Mouse (Mus musculus) liver, embryonic 13.5 days (tissue): Measurements from ENCODE around the gene Mthfd1. TPM values are rescaled to one million over a fixed set of nuclear protein-coding genes. Genes with fewer than 3 reads are reported as not detected.

Source experiments
- ATAC-seq: fragments of 200-750 bp; cut with Nextera tagmentation; 2 replicates; pipeline ENCODE4 v1.8.0; 2017; ENCODE audit warnings: low read depth, mild to moderate bottlenecking, moderate number of reproducible peaks, moderate library complexity
- DNase-seq: peaks from one replicate; pipeline ENCODE4 v3.0.0; 2022
- H3K27ac ChIP-seq: fragments of 300-500 bp; sonication (generic); 2 replicates; pipeline ENCODE4 v1.5.1; 2015; ENCODE audit warnings: moderate library complexity, mild to moderate bottlenecking, inconsistent platforms
- H3K27me3 ChIP-seq: fragments of 300-500 bp; sonication (generic); 2 replicates; pipeline ENCODE4 v1.6.1; 2015; ENCODE audit warnings: mild to moderate bottlenecking, inconsistent platforms
- H3K36me3 ChIP-seq: fragments of 300-500 bp; sonication (generic); 2 replicates; pipeline ENCODE4 v1.6.1; 2015; ENCODE audit warnings: mild to moderate bottlenecking, inconsistent platforms
- H3K4me1 ChIP-seq: fragments of 300-500 bp; sonication (generic); replicated peaks from 2 replicates; pipeline ENCODE4 v1.6.1; 2015; ENCODE audit warnings: inconsistent platforms
- H3K4me2 ChIP-seq: fragments of 300-500 bp; sonication (generic); 2 replicates; pipeline ENCODE4 v1.6.1; 2015; ENCODE audit warnings: inconsistent platforms, mild to moderate bottlenecking, moderate library complexity
- H3K4me3 ChIP-seq: fragments of 300-500 bp; sonication (generic); replicated peaks from 2 replicates; pipeline ENCODE4 v1.5.1; 2015; ENCODE audit warnings: mild to moderate bottlenecking, inconsistent platforms
- H3K9ac ChIP-seq: fragments of 300-500 bp; sonication (generic); 2 replicates; pipeline ENCODE4 v1.6.1; 2015; ENCODE audit warnings: mild to moderate bottlenecking, inconsistent platforms
- H3K9me3 ChIP-seq: fragments of 300-500 bp; sonication (generic); replicated peaks from 2 replicates; pipeline ENCODE4 v1.6.1; 2016; ENCODE audit warnings: inconsistent platforms
- WGBS: fragments of 180-500 bp; shearing (Covaris S2); methylation state at CpG from one replicate; pipeline ENCODE4 v1.1.7; 2015; ENCODE audit not compliant: insufficient replicate concordance; 5-methylcytosine and 5-hydroxymethylcytosine counted together
- polyA plus RNA-seq: library from polyadenylated mRNA; unstranded; fragments of >200 nt; fragmentation: Nextera tagmentation; extraction: Ambion mirVana; gene quantifications from 2 replicates; pipeline ENCODE4 v1.2.1, GENCODE M21; 2015

Mthfd1 gene
- polyA plus RNA-seq, 1 experiment from 2014 or later, result 111 TPM

- Histone ChIP-seq H3K27ac (no peak overlapping the region), H3K4me1 (peaks cover 16% of the 10 kb centered on the region), H3K4me3 (no peak overlapping the region), H3K9ac (no peak overlapping the region), H3K27me3 (peaks cover 18% of the 10 kb centered on the region), H3K9me3 (no peaks in the 10 kb centered on the region), H3K36me3 (peaks cover 8% of the 10 kb centered on the region), H3K4me2 (no peak overlapping the region)
- 87% methylated on average over 23 of the region's 23 CpGs for WGBS
- DNase-seq, result no peak
- ATAC-seq, result no peak
Measured at GRCm38 (mm10) chr12:76326437-76327220, 71.5 kb downstream of the Mthfd1 start.

DNA sequence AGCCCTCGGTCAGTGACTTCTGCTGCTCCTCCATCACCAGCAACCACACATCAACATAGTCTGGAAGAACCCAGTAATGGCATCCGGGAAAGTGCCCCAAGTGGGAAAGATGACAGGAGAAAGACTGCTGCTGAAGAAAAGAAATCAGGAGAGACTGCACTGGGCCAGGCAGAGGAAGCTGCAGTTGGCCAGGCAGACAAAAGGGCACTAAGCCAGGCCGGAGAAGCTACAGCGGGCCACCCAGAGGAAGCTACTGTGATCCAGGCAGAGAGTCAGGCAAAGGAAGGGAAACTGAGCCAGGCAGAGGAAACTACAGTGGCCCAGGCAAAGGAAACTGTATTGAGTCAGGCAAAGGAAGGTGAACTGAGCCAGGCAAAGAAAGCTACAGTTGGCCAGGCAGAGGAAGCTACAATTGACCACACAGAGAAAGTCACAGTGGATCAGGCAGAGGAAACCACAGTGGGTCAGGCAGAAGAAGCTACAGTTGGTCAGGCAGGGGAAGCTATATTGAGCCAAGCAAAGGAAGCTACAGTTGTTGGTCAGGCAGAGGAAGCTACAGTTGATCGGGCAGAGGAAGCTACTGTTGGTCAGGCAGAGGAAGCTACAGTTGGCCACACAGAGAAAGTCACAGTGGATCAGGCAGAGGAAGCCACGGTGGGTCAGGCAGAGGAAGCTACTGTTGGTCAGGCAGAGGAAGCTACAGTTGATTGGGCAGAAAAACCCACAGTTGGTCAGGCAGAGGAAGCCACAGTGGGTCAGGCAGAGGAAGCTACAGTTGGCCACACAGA is 73.7 kb downstream of the Mthfd1 start:
- peaks cover 18% of the 10 kb centered on the region for H3K27me3 ChIP-seq
- H3K4me1 ChIP-seq, result peaks cover 15% of the 10 kb centered on the region
- no peak overlapping the region for H3K4me2 ChIP-seq
- no peak for DNase-seq
- H3K36me3 ChIP-seq, result peaks cover 6% of the 10 kb centered on the region
- WGBS, result 63% methylated on average over 6 of the region's 6 CpGs
- no peak for ATAC-seq
- no peak overlapping the region for H3K9ac ChIP-seq
- H3K9me3 ChIP-seq, result no peaks in the 10 kb centered on the region
- no peak overlapping the region for H3K4me3 ChIP-seq
- H3K27ac ChIP-seq, result peak overlapping the region; percentile 58

GRCm38 (mm10) chr12:76333688-76334087 is 78.6 kb downstream of the Mthfd1 start:
- WGBS, result 53% methylated on average over 5 of the region's 5 CpGs
- DNase-seq, result no peak
- H3K4me1 ChIP-seq, result no peaks in the 10 kb centered on the region
- H3K9ac ChIP-seq, result no peak overlapping the region
- ATAC-seq, result no peak
- no peak overlapping the region for H3K4me3 ChIP-seq
- H3K27me3 ChIP-seq, result no peaks in the 10 kb centered on the region
- no peaks in the 10 kb centered on the region for H3K36me3 ChIP-seq
- H3K27ac ChIP-seq, result no peak overlapping the region
- H3K9me3 ChIP-seq, result no peaks in the 10 kb centered on the region
- H3K4me2 ChIP-seq, result no peak overlapping the region

DNA sequence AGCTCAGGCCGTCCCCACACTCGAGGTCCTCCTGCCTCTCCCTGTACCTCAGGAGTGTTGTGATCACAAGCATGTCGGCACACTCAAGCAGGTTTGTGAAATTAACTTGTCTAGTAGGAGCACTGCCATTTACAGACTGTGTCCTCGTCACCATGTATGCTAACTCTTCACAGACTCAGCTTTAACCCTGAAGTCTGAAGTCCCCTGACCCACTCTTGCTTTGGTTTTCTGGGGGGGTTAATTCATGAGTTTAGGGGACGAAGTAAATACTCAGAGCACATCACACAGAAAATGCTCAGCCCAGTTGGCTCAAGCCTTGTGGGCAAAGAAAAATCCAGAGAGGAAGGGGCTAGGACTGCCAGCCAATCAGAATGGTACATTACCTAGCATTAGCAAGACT is 80.5 kb downstream of the Mthfd1 start:
- ATAC-seq (no peak), DNase-seq (no peak)
- H3K4me3 ChIP-seq, result no peak overlapping the region
- no peaks in the 10 kb centered on the region for H3K4me1 ChIP-seq
- no peak overlapping the region for H3K4me2 ChIP-seq
- H3K27ac ChIP-seq, result no peak overlapping the region
- H3K9me3 ChIP-seq, result no peaks in the 10 kb centered on the region
- WGBS, result 73% methylated on average over 5 of the region's 5 CpGs
- H3K36me3 ChIP-seq, result no peaks in the 10 kb centered on the region
- no peaks in the 10 kb centered on the region for H3K27me3 ChIP-seq
- no peak overlapping the region for H3K9ac ChIP-seq

GRCm38 (mm10) chr12:76336111-76336965 is 81.2 kb downstream of the Mthfd1 start:
- Histone ChIP-seq H3K27me3 (no peaks in the 10 kb centered on the region), H3K4me3 (no peak overlapping the region), H3K36me3 (no peaks in the 10 kb centered on the region), H3K27ac (no peak overlapping the region), H3K4me1 (no peaks in the 10 kb centered on the region), H3K4me2 (no peak overlapping the region), H3K9me3 (no peaks in the 10 kb centered on the region), H3K9ac (no peak overlapping the region)
- ATAC-seq (no peak), DNase-seq (no peak)
- 71% methylated on average over 17 of the region's 17 CpGs for WGBS

DNA sequence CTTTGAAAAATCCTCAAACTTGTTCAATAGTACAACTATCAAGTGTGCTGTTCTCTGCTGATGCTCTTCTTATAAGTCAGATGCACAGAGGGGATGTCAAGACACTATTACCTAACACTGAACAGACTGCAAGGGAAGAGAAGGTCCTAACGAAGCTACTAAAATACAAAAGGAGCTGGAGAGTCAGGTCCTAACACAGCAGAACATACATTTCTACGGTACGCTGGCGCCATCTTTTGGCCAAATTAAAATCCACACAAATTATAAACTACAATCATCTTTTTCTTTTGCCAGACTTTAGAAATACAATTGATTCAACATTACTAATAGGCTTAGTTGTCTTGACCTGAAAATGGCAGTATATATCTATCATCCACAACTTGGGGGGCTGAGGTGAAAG is 86.0 kb downstream of the Mthfd1 start:
- no peak overlapping the region for H3K27ac ChIP-seq
- no peak overlapping the region for H3K4me3 ChIP-seq
- H3K4me2 ChIP-seq, result no peak overlapping the region
- no peak overlapping the region for H3K9ac ChIP-seq
- no peak for ATAC-seq
- no peaks in the 10 kb centered on the region for H3K27me3 ChIP-seq
- no peak for DNase-seq
- WGBS, result 6% methylated on average over 4 of the region's 4 CpGs
- no peaks in the 10 kb centered on the region for H3K4me1 ChIP-seq
- H3K9me3 ChIP-seq, result no peaks in the 10 kb centered on the region
- no peaks in the 10 kb centered on the region for H3K36me3 ChIP-seq

GRCm38 (mm10) chr12:76345759-76346455 is 90.8 kb downstream of the Mthfd1 start:
- no peaks in the 10 kb centered on the region for H3K9me3 ChIP-seq
- 63% methylated on average over 6 of the region's 6 CpGs for WGBS
- ATAC-seq (no peak), DNase-seq (no peak)
- H3K4me3 ChIP-seq, result no peak overlapping the region
- H3K4me2 ChIP-seq, result no peak overlapping the region
- peaks cover 28% of the 10 kb centered on the region for H3K36me3 ChIP-seq
- no peaks in the 10 kb centered on the region for H3K27me3 ChIP-seq
- no peaks in the 10 kb centered on the region for H3K4me1 ChIP-seq
- no peak overlapping the region for H3K9ac ChIP-seq
- H3K27ac ChIP-seq, result no peak overlapping the region

- Histone ChIP-seq H3K4me3 (no peak overlapping the region), H3K27ac (no peak overlapping the region), H3K4me1 (no peaks in the 10 kb centered on the region), H3K27me3 (no peaks in the 10 kb centered on the region), H3K36me3 (peaks cover 46% of the 10 kb centered on the region), H3K9me3 (no peaks in the 10 kb centered on the region), H3K9ac (no peak overlapping the region), H3K4me2 (no peak overlapping the region)
- DNase-seq, result no peak
- no peak for ATAC-seq
- WGBS, result 87% methylated on average over 8 of the region's 8 CpGs
Measured at GRCm38 (mm10) chr12:76349680-76350220, 94.7 kb downstream of the Mthfd1 start.

GRCm38 (mm10) chr12:76360868-76361267 is 105.8 kb downstream of the Mthfd1 start:
- Histone ChIP-seq H3K4me2 (no peak overlapping the region), H3K27ac (peak overlapping the region; percentile 37; the same call in 1 of the 2 replicates), H3K4me3 (no peak overlapping the region), H3K9me3 (no peaks in the 10 kb centered on the region), H3K27me3 (no peaks in the 10 kb centered on the region), H3K4me1 (peaks cover 55% of the 10 kb centered on the region), H3K9ac (no peak overlapping the region), H3K36me3 (peaks cover 8% of the 10 kb centered on the region)
- no peak for ATAC-seq
- no peak for DNase-seq
- WGBS, result 67% methylated on average over 1 of the region's 1 CpGs

DNA sequence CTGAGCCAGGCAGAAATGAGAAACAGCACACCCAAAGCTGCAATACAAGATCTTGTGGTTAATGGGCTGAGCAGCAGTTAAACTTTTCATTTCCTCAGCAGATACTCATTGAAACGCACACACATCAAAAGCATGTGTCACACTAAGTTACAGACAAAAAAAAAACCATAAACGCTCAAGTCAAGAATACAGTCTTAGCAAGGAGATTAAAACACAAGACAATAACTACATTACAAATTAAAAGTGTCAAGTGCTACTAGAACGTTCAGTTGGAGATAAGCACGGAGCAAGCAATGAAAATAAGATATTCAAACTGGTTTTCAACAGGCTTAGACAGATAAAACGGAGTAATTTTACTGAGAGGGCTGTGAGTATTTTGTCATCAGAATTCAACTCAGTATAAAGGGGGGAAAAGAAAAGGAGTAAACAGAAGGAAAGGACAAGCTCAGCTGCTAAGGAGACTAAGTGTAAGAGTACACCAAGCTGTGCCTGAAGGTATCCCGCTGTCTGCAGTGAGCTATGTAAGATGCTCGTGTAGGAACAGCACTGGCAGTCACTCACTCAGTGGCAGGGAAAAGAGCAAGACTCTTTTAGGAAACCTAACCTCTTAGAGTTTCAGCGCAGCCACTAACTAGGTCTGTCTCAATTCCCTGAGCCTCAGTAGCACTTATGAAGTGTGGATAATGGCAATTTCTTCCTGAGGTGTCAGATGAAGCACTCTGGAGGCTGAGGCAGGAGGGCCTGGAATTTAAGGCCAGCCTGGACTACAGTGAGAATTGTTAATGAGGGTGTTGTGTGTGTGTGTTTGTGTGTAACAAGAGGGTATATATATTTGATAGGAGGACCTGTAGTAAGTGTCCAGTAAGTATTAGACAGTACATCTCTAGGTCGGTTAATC is 106.6 kb downstream of the Mthfd1 start:
- WGBS, result 17% methylated on average over 9 of the region's 9 CpGs
- Histone ChIP-seq H3K4me2 (peak overlapping the region; percentile 40), H3K27ac (peak overlapping the region; percentile 87), H3K36me3 (peaks cover 8% of the 10 kb centered on the region), H3K9ac (peak overlapping the region; percentile 59), H3K4me1 (peaks cover 63% of the 10 kb centered on the region), H3K9me3 (no peaks in the 10 kb centered on the region), H3K4me3 (no peak overlapping the region), H3K27me3 (no peaks in the 10 kb centered on the region)
- DNase-seq (no peak), ATAC-seq (peak; percentile 71)
